Mouse (Mus musculus) kidney, embryonic 16.5 days (tissue): ENCODE data around the gene Neurl2. TPM values are rescaled to one million over a fixed set of nuclear protein-coding genes. Genes with fewer than 3 reads are reported as not detected.
"Not testable (repeated sequence)": the region's sequence is repeated elsewhere in the genome, so short reads cannot be mapped to it uniquely, and the experiment has no call there.

Source experiments
- ATAC-seq: fragments of 200-750 bp; cut with Nextera tagmentation; 2 replicates; pipeline ENCODE4 v1.8.0; 2017; ENCODE audit warnings: moderate TSS enrichment; ENCODE audit not compliant: low FRiP score, low TSS enrichment
- H3K27ac ChIP-seq: fragments of 300-500 bp; sonication (generic); 2 replicates; pipeline ENCODE4 v1.5.1; 2014; ENCODE audit warnings: low read length
- H3K27me3 ChIP-seq: fragments of 300-500 bp; sonication (generic); 2 replicates; pipeline ENCODE4 v1.6.1; 2014; ENCODE audit warnings: low read length, control low read depth, mixed read lengths; ENCODE audit not compliant: insufficient read depth
- H3K36me3 ChIP-seq: fragments of 300-500 bp; sonication (generic); 2 replicates; pipeline ENCODE4 v1.6.1; 2014; ENCODE audit warnings: low read length, control low read depth, mixed read lengths; ENCODE audit not compliant: insufficient read depth
- H3K4me1 ChIP-seq: fragments of 300-500 bp; sonication (generic); 2 replicates; pipeline ENCODE4 v1.6.1; 2014; ENCODE audit warnings: low read length, control low read depth, mixed read lengths; ENCODE audit not compliant: insufficient read depth
- H3K4me2 ChIP-seq: fragments of 300-500 bp; sonication (generic); replicated peaks from 2 replicates; pipeline ENCODE4 v1.6.1; 2014; ENCODE audit warnings: low read depth, low read length
- H3K4me3 ChIP-seq: fragments of 300-500 bp; sonication (generic); 2 replicates; pipeline ENCODE4 v1.5.1; 2014; ENCODE audit warnings: mild to moderate bottlenecking, low read length
- H3K9ac ChIP-seq: fragments of 300-500 bp; sonication (generic); replicated peaks from 2 replicates; pipeline ENCODE4 v1.6.1; 2014; ENCODE audit warnings: low read length
- H3K9me3 ChIP-seq: fragments of 300-500 bp; sonication (generic); 2 replicates; pipeline ENCODE4 v1.6.1; 2016; ENCODE audit warnings: low read length, control low read depth
- WGBS: fragments of 180-500 bp; shearing (Covaris S2); extraction: QIAGEN DNeasy Blood & Tissue Kit; methylation state at CpG from one replicate; pipeline ENCODE4 v1.1.7; 2014; 5-methylcytosine and 5-hydroxymethylcytosine counted together
- polyA plus RNA-seq: library from polyadenylated mRNA; unstranded; fragments of >200 nt; fragmentation: Nextera tagmentation; extraction: Ambion mirVana; gene quantifications from 2 replicates; pipeline ENCODE4 v1.2.1, GENCODE M21; 2015

Gene Neurl2
- 8.8 and 9.0 TPM in 2 replicates for polyA plus RNA-seq

GRCm38 (mm10) chr2:164833314-164833959 lies at the start of gene Neurl2:
TSS of gene Neurl2 (minus strand) at chr2:164833456.
- peaks cover 18% of the 10 kb centered on the region for H3K36me3 ChIP-seq
- H3K9ac ChIP-seq = peak within 1 kb of the TSS; percentile 81
- H3K27me3 ChIP-seq = no peaks in the 10 kb centered on the region
- peak within 1 kb of the TSS; percentile 94 for H3K4me2 ChIP-seq
- H3K4me1 ChIP-seq = peaks cover 9% of the 10 kb centered on the region
- H3K4me3 ChIP-seq = peak within 1 kb of the TSS; percentile 70
- peak; percentile 73 for ATAC-seq
- peak within 1 kb of the TSS; percentile 84 for H3K27ac ChIP-seq
- WGBS = under 1% methylated on average over 31 of the region's 31 CpGs
- H3K9me3 ChIP-seq = no peaks in the 10 kb centered on the region

- ATAC-seq = no peak
- H3K4me2 ChIP-seq = no peak overlapping the region
- H3K9ac ChIP-seq = peak overlapping the region; percentile 50; the same call in 1 of the 2 replicates
- no peak overlapping the region for H3K4me3 ChIP-seq
- no peak overlapping the region for H3K27ac ChIP-seq
- H3K36me3 ChIP-seq = peaks cover 41% of the 10 kb centered on the region
- H3K9me3 ChIP-seq = no peaks in the 10 kb centered on the region
- 59% methylated on average over 9 of the region's 9 CpGs for WGBS
- peaks cover 29% of the 10 kb centered on the region for H3K4me1 ChIP-seq
- H3K27me3 ChIP-seq = no peaks in the 10 kb centered on the region
Measured at GRCm38 (mm10) chr2:164882619-164883018, 49.4 kb upstream of the Neurl2 start.

GRCm38 (mm10) chr2:164879568-164880277 lies 46.5 kb upstream of the Neurl2 start:
- Histone ChIP-seq H3K9me3 (no peaks in the 10 kb centered on the region), H3K9ac (peak overlapping the region; percentile 100), H3K4me3 (peak overlapping the region; percentile 78), H3K27ac (peak overlapping the region; percentile 100), H3K36me3 (peaks cover 19% of the 10 kb centered on the region), H3K27me3 (no peaks in the 10 kb centered on the region), H3K4me1 (peaks cover 41% of the 10 kb centered on the region), H3K4me2 (peak overlapping the region; percentile 84)
- WGBS = under 1% methylated on average over 42 of the region's 72 CpGs
- ATAC-seq = peak; percentile 86

GRCm38 (mm10) chr2:164879228-164879567 lies 45.9 kb upstream of the Neurl2 start, which contains the start of gene Pcif1:
TSS of gene Pcif1 (plus strand) at chr2:164879304.
- Histone ChIP-seq H3K9ac (peak within 1 kb of the TSS; percentile 100), H3K4me2 (peak within 1 kb of the TSS; percentile 84), H3K4me1 (peaks cover 47% of the 10 kb centered on the region), H3K27me3 (no peaks in the 10 kb centered on the region), H3K36me3 (peaks cover 16% of the 10 kb centered on the region), H3K9me3 (no peaks in the 10 kb centered on the region), H3K4me3 (peak within 1 kb of the TSS; percentile 78), H3K27ac (peak within 1 kb of the TSS; percentile 100)
- ATAC-seq = peak; percentile 77
- under 1% methylated on average over 40 of the region's 40 CpGs for WGBS

GRCm38 (mm10) chr2:164878509-164879227 lies 45.4 kb upstream of the Neurl2 start:
- H3K27me3 ChIP-seq = no peaks in the 10 kb centered on the region
- H3K9me3 ChIP-seq = no peaks in the 10 kb centered on the region
- H3K4me2 ChIP-seq = peak overlapping the region; percentile 84
- 1% methylated on average over 28 of the region's 28 CpGs for WGBS
- peak overlapping the region; percentile 100 for H3K27ac ChIP-seq
- peaks cover 11% of the 10 kb centered on the region for H3K36me3 ChIP-seq
- H3K9ac ChIP-seq = peak overlapping the region; percentile 100
- peaks cover 50% of the 10 kb centered on the region for H3K4me1 ChIP-seq
- peak overlapping the region; percentile 78 for H3K4me3 ChIP-seq
- ATAC-seq = peak; percentile 39; the same call in 1 of the 2 replicates

GRCm38 (mm10) chr2:164877376-164878215 lies 44.3 kb upstream of the Neurl2 start:
- 72% methylated on average over 11 of the region's 11 CpGs for WGBS
- not testable (repeated sequence) for H3K27me3 ChIP-seq, ATAC-seq, H3K9me3 ChIP-seq, H3K36me3 ChIP-seq
- Histone ChIP-seq H3K4me2 (peak overlapping the region; percentile 84), H3K27ac (peak overlapping the region; percentile 100; the same call in 1 of the 2 replicates), H3K4me3 (peak overlapping the region; percentile 78), H3K4me1 (peaks cover 45% of the 10 kb centered on the region), H3K9ac (peak overlapping the region; percentile 100)

- not testable (repeated sequence) for H3K9me3 ChIP-seq, H3K27me3 ChIP-seq, H3K27ac ChIP-seq, H3K4me3 ChIP-seq, H3K9ac ChIP-seq, ATAC-seq, H3K4me2 ChIP-seq, H3K36me3 ChIP-seq
- WGBS = 52% methylated on average over 2 of the region's 2 CpGs
- H3K4me1 ChIP-seq = peaks cover 34% of the 10 kb centered on the region
Measured at GRCm38 (mm10) chr2:164875648-164876047, 42.4 kb upstream of the Neurl2 start.

- Histone ChIP-seq H3K36me3 (peaks cover 5% of the 10 kb centered on the region; the same call in 1 of the 2 replicates), H3K9ac (peak overlapping the region; percentile 13; the same call in 1 of the 2 replicates), H3K9me3 (no peaks in the 10 kb centered on the region), H3K27ac (peak overlapping the region; percentile 89), H3K4me3 (no peak overlapping the region), H3K4me2 (no peak overlapping the region), H3K27me3 (no peaks in the 10 kb centered on the region), H3K4me1 (peaks cover 29% of the 10 kb centered on the region)
- peak; percentile 58 for ATAC-seq
- WGBS = 17% methylated on average over 1 of the region's 1 CpGs
Measured at GRCm38 (mm10) chr2:164874239-164874769, 41.0 kb upstream of the Neurl2 start.

GRCm38 (mm10) chr2:164873621-164874020 lies 40.4 kb upstream of the Neurl2 start:
- no peak overlapping the region for H3K4me2 ChIP-seq
- H3K9me3 ChIP-seq = no peaks in the 10 kb centered on the region
- H3K4me3 ChIP-seq = no peak overlapping the region
- 40% methylated on average over 3 of the region's 3 CpGs for WGBS
- H3K27me3 ChIP-seq = no peaks in the 10 kb centered on the region
- no peak overlapping the region; the same call in 1 of the 2 replicates for H3K9ac ChIP-seq
- H3K27ac ChIP-seq = peak overlapping the region; percentile 89
- ATAC-seq = no peak
- H3K36me3 ChIP-seq = peaks cover 5% of the 10 kb centered on the region; the same call in 1 of the 2 replicates
- peaks cover 28% of the 10 kb centered on the region for H3K4me1 ChIP-seq
